Mouse (Mus musculus) liver, embryonic 12.5 days (tissue): ENCODE measurements around the gene Pgf. TPM values are rescaled to one million over a fixed set of nuclear protein-coding genes. Genes with fewer than 3 reads are reported as not detected.

Experiments used
- ATAC-seq: fragments of 200-750 bp; cut with Nextera tagmentation; 2 replicates; pipeline ENCODE4 v1.8.0; 2017; ENCODE audit warnings: moderate number of reproducible peaks, mild to moderate bottlenecking, moderate library complexity
- H3K27ac ChIP-seq: fragments of 300-500 bp; sonication (generic); 2 replicates; pipeline ENCODE4 v1.5.1; 2016; ENCODE audit warnings: mild to moderate bottlenecking
- H3K27me3 ChIP-seq: fragments of 300-500 bp; sonication (generic); replicated peaks from 2 replicates; pipeline ENCODE4 v1.6.1; 2016; ENCODE audit warnings: mild to moderate bottlenecking, moderate library complexity
- H3K36me3 ChIP-seq: fragments of 300-500 bp; sonication (generic); 2 replicates; pipeline ENCODE4 v1.6.1; 2016; ENCODE audit warnings: mild to moderate bottlenecking, moderate library complexity
- H3K4me1 ChIP-seq: fragments of 300-500 bp; sonication (generic); 2 replicates; pipeline ENCODE4 v1.6.1; 2016
- H3K4me2 ChIP-seq: fragments of 300-500 bp; sonication (generic); 2 replicates; pipeline ENCODE4 v1.6.1; 2016; ENCODE audit warnings: mild to moderate bottlenecking, moderate library complexity
- H3K4me3 ChIP-seq: fragments of 300-500 bp; sonication (generic); 2 replicates; pipeline ENCODE4 v1.5.1; 2016; ENCODE audit warnings: mild to moderate bottlenecking, moderate library complexity
- H3K9ac ChIP-seq: fragments of 300-500 bp; sonication (generic); 2 replicates; pipeline ENCODE4 v1.6.1; 2016; ENCODE audit warnings: mild to moderate bottlenecking, moderate library complexity
- H3K9me3 ChIP-seq: fragments of 300-500 bp; sonication (generic); replicated peaks from 2 replicates; pipeline ENCODE4 v1.6.1; 2016; ENCODE audit warnings: mild to moderate bottlenecking, moderate library complexity
- WGBS: fragments of 180-500 bp; shearing (Covaris S2); methylation state at CpG from one replicate; pipeline ENCODE4 v1.1.7; 2016; ENCODE audit not compliant: insufficient replicate concordance; 5-methylcytosine and 5-hydroxymethylcytosine counted together
- polyA plus RNA-seq: library from polyadenylated mRNA; unstranded; fragments of >200 nt; fragmentation: Nextera tagmentation; extraction: Ambion mirVana; gene quantifications from 2 replicates; pipeline ENCODE4 v1.2.1, GENCODE M21; 2016

Pgf gene
- polyA plus RNA-seq, 1 experiment from 2014 or later = 0.97 TPM

- Histone ChIP-seq H3K9me3 (no peaks in the 10 kb centered on the region), H3K4me2 (no peak overlapping the region), H3K36me3 (peaks cover 51% of the 10 kb centered on the region), H3K27ac (no peak overlapping the region), H3K4me3 (no peak overlapping the region), H3K9ac (no peak overlapping the region), H3K4me1 (peaks cover 12% of the 10 kb centered on the region), H3K27me3 (peaks cover 23% of the 10 kb centered on the region)
- ATAC-seq = no peak
- WGBS = 82% methylated on average over 19 of the region's 19 CpGs
Measured at GRCm38 (mm10) chr12:85135513-85136470, 41.8 kb downstream of the Pgf start.

GRCm38 (mm10) chr12:85134043-85134794, 43.4 kb downstream of the Pgf start:
- 33% methylated on average over 8 of the region's 8 CpGs for WGBS
- no peak for ATAC-seq
- Histone ChIP-seq H3K27ac (no peak overlapping the region), H3K4me3 (no peak overlapping the region), H3K36me3 (peaks cover 66% of the 10 kb centered on the region), H3K4me2 (no peak overlapping the region), H3K9ac (no peak overlapping the region), H3K9me3 (no peaks in the 10 kb centered on the region), H3K4me1 (peaks cover 6% of the 10 kb centered on the region; the same call in 1 of the 2 replicates), H3K27me3 (peaks cover 7% of the 10 kb centered on the region)

GRCm38 (mm10) chr12:85131361-85131760, 46.2 kb downstream of the Pgf start:
- Histone ChIP-seq H3K27ac (no peak overlapping the region), H3K36me3 (peaks cover 94% of the 10 kb centered on the region), H3K9me3 (no peaks in the 10 kb centered on the region), H3K4me3 (no peak overlapping the region), H3K4me1 (peaks cover 6% of the 10 kb centered on the region; the same call in 1 of the 2 replicates), H3K4me2 (no peak overlapping the region), H3K27me3 (no peaks in the 10 kb centered on the region), H3K9ac (no peak overlapping the region)
- WGBS = 84% methylated on average over 6 of the region's 6 CpGs
- ATAC-seq = no peak

GRCm38 (mm10) chr12:85129426-85129978, 48.1 kb downstream of the Pgf start:
- no peaks in the 10 kb centered on the region for H3K27me3 ChIP-seq
- peaks cover 6% of the 10 kb centered on the region; the same call in 1 of the 2 replicates for H3K4me1 ChIP-seq
- H3K36me3 ChIP-seq = peaks cover 96% of the 10 kb centered on the region
- ATAC-seq = no peak
- no peak overlapping the region for H3K27ac ChIP-seq
- no peaks in the 10 kb centered on the region for H3K9me3 ChIP-seq
- H3K4me2 ChIP-seq = no peak overlapping the region
- WGBS = 83% methylated on average over 9 of the region's 9 CpGs
- H3K4me3 ChIP-seq = no peak overlapping the region
- no peak overlapping the region for H3K9ac ChIP-seq

- Histone ChIP-seq H3K4me2 (no peak overlapping the region), H3K4me3 (no peak overlapping the region), H3K36me3 (peaks cover 96% of the 10 kb centered on the region), H3K27ac (no peak overlapping the region), H3K9ac (no peak overlapping the region), H3K4me1 (no peaks in the 10 kb centered on the region), H3K27me3 (no peaks in the 10 kb centered on the region), H3K9me3 (no peaks in the 10 kb centered on the region)
- no peak for ATAC-seq
- 72% methylated on average over 8 of the region's 8 CpGs for WGBS
Measured at GRCm38 (mm10) chr12:85126986-85127603, 50.5 kb downstream of the Pgf start.

GRCm38 (mm10) chr12:85124751-85125150, 52.8 kb downstream of the Pgf start:
- Histone ChIP-seq H3K27ac (no peak overlapping the region), H3K9me3 (no peaks in the 10 kb centered on the region), H3K9ac (no peak overlapping the region), H3K36me3 (peaks cover 99% of the 10 kb centered on the region), H3K27me3 (no peaks in the 10 kb centered on the region), H3K4me2 (no peak overlapping the region), H3K4me1 (no peaks in the 10 kb centered on the region), H3K4me3 (no peak overlapping the region)
- WGBS = 89% methylated on average over 5 of the region's 5 CpGs
- no peak for ATAC-seq

GRCm38 (mm10) chr12:85123645-85124044, 53.9 kb downstream of the Pgf start:
- Histone ChIP-seq H3K36me3 (peaks cover 100% of the 10 kb centered on the region), H3K9ac (no peak overlapping the region), H3K4me2 (no peak overlapping the region), H3K27me3 (no peaks in the 10 kb centered on the region), H3K9me3 (no peaks in the 10 kb centered on the region), H3K4me1 (no peaks in the 10 kb centered on the region), H3K27ac (no peak overlapping the region), H3K4me3 (no peak overlapping the region)
- WGBS = 82% methylated on average over 11 of the region's 11 CpGs
- ATAC-seq = no peak

- Histone ChIP-seq H3K4me1 (no peaks in the 10 kb centered on the region), H3K9ac (no peak overlapping the region), H3K27me3 (no peaks in the 10 kb centered on the region), H3K27ac (no peak overlapping the region), H3K36me3 (peaks cover 100% of the 10 kb centered on the region), H3K4me2 (no peak overlapping the region), H3K4me3 (no peak overlapping the region), H3K9me3 (no peaks in the 10 kb centered on the region)
- 87% methylated on average over 9 of the region's 9 CpGs for WGBS
- no peak for ATAC-seq
Measured at GRCm38 (mm10) chr12:85123108-85123530, 54.5 kb downstream of the Pgf start.

GRCm38 (mm10) chr12:85121806-85122459, 55.7 kb downstream of the Pgf start:
- ATAC-seq = no peak
- H3K4me2 ChIP-seq = no peak overlapping the region
- H3K27ac ChIP-seq = no peak overlapping the region
- H3K4me1 ChIP-seq = peaks cover 3% of the 10 kb centered on the region; the same call in 1 of the 2 replicates
- no peaks in the 10 kb centered on the region for H3K27me3 ChIP-seq
- H3K36me3 ChIP-seq = peaks cover 100% of the 10 kb centered on the region
- 92% methylated on average over 9 of the region's 9 CpGs for WGBS
- no peak overlapping the region for H3K4me3 ChIP-seq
- H3K9ac ChIP-seq = no peak overlapping the region
- no peaks in the 10 kb centered on the region for H3K9me3 ChIP-seq
